Mouse (Mus musculus) heart, postnatal 0 days (tissue): ENCODE results near the gene Mbd5.

Experiments
- CTCF ChIP-seq: IDR thresholded peaks from 2 replicates; pipeline ENCODE4 v1.5.1; 2016; ENCODE audit warnings: antibody characterized with exemption, control low read depth, low read depth
- EP300 ChIP-seq: IDR thresholded peaks from 2 replicates; pipeline ENCODE4 v1.6.1; 2016; ENCODE audit warnings: antibody characterized with exemption, low read depth

DNA sequence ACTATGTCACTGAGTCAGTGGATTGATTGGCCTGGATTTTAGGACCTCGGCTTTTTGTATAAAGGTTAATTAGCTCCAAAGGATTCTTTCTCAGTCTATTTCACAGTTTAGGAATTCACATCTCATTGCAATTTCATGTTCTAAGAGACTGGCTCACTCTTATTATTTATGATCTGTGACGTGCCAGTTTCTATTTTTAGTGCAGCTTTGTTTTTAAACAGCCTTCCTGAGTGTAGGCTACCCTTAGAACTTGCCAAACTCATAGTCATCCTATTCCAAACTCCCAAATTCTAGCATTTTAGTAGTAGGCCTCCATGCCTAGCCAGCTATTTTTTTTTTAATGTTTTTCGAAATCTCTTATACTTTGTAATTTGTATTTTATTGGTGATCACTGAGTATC is 192.9 kb downstream of the Mbd5 start:
- TF ChIP-seq CTCF (no peak), EP300 (no peak)
